Mouse (Mus musculus) A20 (cell line): ENCODE data around the gene Cryba1.
"Not testable (repeated sequence)": the region's sequence is repeated elsewhere in the genome, so short reads cannot be mapped to it uniquely, and the experiment has no call there.

ENCODE experiments used
- DNase-seq: peaks from one replicate; pipeline ENCODE4 v3.0.0-alpha.2; 2011; ENCODE audit warnings: low read depth, low spot score

Gene Cryba1

GRCm38 (mm10) chr11:77725183-77725582 is at the start of gene Cryba1:
Cryba1 (minus strand) TSS chr11:77725283.
- DNase-seq, result no peak

- DNase-seq, result no peak
Observed at GRCm38 (mm10) chr11:77771879-77772713, 47.0 kb upstream of the Cryba1 start.

DNA sequence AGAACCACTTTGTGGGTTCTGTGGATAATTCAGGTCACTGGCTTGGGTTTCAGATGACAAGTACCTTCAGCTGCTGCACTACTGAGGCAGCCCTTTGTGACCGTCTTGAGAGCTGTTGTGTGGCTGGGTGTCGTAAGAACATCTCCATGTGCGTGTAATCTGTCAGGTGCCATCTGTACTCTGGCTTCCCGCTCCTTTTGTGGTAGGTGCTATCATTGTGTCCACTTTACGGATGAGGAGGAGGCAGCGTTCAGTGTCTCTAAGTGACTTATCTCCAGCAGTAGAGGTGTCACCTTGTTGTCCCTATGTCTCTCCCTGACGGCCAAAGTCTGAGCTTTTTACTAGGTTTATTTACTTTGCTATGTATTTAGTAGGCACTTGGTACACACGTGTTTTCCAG is 45.3 kb upstream of the Cryba1 start:
- no peak for DNase-seq

DNA sequence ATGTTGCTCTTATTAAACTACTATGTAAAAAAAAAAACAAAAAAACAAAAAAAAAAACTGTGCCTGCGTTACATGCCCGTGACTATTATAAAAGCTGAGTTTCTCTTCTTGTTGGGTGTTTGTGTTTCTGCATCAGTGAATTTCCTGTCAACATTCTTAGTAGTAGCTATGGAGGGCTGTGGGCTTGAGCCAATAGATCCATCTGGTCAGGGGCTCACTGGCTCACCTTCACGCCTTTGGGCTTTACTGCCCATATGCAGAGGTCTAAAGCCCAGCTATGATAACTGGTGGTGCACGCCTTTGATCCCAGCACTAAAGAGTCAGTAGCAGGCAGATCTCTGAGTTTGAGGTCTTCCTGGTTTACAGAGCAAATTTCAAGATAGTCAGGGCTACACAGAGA is 44.4 kb upstream of the Cryba1 start:
- DNase-seq, result peak; percentile 60

- DNase-seq, result peak; percentile 83
Observed at GRCm38 (mm10) chr11:77766351-77767001, 41.4 kb upstream of the Cryba1 start.

- no peak for DNase-seq
Observed at GRCm38 (mm10) chr11:77765459-77765777, 40.3 kb upstream of the Cryba1 start.

- DNase-seq, result no peak
Observed at GRCm38 (mm10) chr11:77764694-77765458, 39.8 kb upstream of the Cryba1 start.

DNA sequence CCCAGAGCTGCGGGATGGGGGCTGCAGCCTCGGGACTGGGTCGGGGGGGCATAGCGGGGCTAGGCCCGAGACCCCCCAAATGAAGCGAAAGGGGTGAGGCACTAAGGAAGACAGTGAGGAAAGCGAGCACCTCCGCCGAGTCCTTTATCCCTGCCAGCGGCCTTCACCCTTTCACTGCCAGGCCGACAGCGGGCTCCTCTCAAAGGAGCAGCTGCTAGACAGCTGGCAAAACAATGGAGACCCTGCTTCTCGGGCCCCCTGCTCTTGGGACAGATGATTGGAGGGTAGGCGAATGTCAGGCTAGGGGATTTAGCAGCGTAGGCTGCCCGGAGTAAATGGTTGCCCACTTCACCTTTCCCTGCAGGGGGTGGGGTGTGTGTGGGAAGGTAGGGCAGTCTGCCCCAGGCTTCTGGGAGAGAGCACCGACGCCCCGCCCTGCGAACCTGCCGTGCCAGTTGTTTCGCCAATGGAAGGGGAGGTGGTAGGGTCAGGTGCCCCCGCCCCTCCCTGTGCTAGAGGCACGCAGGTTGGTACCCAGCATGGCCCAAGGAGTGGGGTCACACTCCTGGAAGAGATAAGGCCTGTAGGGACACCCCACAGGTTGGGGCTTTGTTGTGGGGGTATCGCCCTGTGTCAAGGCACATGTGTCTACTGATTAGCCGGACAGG is 38.7 kb upstream of the Cryba1 start:
- DNase-seq, result peak; percentile 55

GRCm38 (mm10) chr11:77762783-77763672 is 37.9 kb upstream of the Cryba1 start, which contains the start of gene Myo18a:
Myo18a (plus strand) TSS chr11:77763246.
- DNase-seq, result peak; percentile 80

- peak; percentile 51 for DNase-seq
Observed at GRCm38 (mm10) chr11:77760031-77760430, 34.9 kb upstream of the Cryba1 start.

- DNase-seq, result no peak
Observed at GRCm38 (mm10) chr11:77753469-77753868, 28.4 kb upstream of the Cryba1 start.

- DNase-seq, result no peak
Observed at GRCm38 (mm10) chr11:77752525-77752924, 27.4 kb upstream of the Cryba1 start.

DNA sequence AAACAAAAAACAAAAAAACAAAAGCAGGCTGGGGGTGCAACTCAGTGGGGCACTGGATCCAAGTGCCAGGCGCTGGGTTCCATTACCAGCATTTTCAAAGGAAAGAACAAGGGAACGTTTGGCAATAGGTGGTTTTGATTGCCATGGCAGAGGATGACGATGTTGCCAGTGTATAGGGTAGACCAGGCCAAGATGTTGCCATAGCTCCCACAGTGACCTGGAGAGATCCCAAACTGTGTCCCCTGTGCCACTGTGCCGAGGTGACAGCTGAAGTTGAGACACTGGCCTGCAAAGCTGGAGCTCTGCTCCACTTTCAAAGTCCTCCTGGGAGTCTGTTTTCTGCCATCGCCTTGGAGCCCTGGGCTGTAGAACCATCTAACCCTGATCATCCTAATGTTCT is 23.9 kb upstream of the Cryba1 start:
- no peak for DNase-seq

DNA sequence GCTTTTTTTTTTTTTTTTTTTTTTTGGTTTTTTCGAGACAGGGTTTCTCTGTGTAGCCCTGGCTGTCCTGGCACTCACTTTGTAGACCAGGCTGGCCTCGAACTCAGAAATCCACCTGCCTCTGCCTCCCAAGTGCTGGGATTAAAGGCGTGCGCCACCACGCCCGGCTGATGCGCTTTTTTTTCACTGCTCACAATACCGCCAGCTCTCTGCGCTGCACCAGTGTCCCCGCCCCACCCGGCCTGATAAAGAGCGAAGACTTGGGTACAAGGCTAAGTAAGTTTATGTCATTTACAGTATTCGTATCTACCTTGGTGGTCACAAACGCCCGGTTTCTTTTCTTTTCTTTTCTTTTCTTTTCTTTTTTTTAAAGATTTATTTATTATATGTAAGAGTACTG is 22.0 kb upstream of the Cryba1 start:
- not testable (repeated sequence) for DNase-seq

DNA sequence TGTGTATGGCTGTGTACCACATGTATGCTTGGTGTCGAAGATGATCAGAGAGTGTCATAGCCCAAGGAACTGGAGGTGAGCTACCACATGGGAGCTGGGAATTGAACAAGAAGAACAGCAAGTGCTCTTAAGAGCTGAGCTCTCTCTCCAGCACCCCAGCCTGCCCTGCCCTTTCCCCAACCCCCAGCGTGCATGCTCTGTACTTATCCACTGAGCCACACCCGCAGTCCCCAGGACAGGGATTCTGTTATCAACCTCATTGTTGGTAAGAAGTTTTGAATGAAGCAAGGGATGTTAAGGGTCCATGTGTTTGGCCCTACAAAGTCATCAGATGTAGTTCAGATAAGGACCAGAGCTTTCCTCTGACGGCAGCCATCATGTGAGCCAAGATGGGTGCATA is 21.6 kb upstream of the Cryba1 start:
- DNase-seq, result no peak

GRCm38 (mm10) chr11:77743966-77744365 is 18.9 kb upstream of the Cryba1 start:
- DNase-seq, result peak; percentile 48

DNA sequence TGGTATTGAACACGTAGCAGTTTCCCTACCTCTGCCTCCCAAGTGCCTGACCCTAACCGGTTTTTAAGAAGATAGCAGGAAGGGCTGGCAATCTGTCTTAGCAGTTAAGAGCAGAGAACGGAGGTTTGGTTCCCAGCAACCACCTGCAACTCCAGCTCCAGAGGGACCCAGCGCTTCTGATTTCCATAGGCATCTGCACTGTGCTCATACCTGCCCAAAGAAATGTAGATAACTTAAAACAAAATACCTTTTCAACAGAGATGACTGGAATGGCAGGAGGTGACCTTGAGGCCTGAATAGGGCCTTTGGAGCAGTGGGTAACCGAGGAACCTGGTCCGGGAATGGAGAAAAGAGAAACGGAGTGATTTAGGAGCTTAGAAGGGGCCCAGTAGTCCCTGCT is 13.5 kb upstream of the Cryba1 start:
- no peak for DNase-seq

DNA sequence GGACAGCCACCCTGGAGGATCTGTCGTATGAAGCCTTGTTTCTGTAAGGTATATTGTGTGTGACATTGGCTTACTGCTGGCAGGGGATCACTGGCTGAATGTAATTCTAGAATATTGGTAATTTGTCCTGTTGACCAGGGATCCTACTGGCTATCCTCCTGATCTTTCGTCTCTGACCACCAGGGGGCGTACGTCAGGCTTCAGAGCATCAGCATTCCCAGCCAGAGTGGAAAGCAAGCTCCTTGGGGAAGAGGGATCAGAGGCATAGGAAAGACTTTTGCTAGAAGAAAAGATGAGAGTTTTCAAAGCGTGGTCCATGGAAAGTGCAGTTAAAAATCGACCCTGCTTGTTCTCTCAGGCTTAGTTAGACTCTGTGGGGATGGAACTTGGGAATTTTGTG is 12.2 kb upstream of the Cryba1 start:
- peak; percentile 52 for DNase-seq

GRCm38 (mm10) chr11:77728587-77728986 is 3.5 kb upstream of the Cryba1 start:
- DNase-seq, result no peak

DNA sequence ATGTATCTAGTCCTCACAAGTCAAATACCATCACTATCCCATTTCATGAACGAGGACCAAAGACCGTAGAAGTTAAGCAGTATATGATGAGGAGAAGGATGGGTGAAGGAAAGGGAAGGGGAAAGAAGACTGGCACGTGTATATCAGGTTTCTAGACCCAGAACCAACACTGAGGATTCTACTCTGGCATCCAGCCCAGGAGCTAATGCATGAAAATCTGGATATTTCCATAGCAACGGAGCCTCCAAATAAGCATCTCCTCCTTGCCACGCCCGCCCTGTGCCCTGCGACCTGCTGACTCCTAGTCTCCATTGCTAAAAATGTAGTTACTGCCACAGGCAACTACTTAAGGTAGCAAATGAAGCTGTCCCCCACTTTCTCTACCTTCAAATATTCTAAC is 317 bp downstream of the Cryba1 start:
- no peak for DNase-seq

DNA sequence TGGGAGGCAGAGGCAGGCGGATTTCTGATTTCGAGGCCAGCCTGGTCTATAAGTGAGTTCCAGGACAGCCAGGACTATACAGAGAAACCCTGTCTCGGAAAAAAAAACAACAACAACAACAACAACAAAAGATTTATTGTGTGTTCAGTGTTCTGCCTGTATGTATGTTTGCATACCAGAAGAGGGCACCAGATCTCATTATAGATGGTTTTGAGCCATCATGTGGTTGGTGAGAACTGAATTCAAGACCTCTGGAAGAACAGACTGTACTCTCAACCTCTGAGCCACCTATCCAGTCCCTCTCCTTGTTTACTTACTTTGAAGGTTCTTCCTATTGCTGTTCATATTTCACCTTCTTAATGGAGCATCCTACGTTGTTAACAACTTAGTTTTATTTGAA is 3.7 kb downstream of the Cryba1 start:
- DNase-seq, result peak; percentile 30
